ENCODE assay signal across 9 mouse cellular contexts in the genomic region with DNA sequence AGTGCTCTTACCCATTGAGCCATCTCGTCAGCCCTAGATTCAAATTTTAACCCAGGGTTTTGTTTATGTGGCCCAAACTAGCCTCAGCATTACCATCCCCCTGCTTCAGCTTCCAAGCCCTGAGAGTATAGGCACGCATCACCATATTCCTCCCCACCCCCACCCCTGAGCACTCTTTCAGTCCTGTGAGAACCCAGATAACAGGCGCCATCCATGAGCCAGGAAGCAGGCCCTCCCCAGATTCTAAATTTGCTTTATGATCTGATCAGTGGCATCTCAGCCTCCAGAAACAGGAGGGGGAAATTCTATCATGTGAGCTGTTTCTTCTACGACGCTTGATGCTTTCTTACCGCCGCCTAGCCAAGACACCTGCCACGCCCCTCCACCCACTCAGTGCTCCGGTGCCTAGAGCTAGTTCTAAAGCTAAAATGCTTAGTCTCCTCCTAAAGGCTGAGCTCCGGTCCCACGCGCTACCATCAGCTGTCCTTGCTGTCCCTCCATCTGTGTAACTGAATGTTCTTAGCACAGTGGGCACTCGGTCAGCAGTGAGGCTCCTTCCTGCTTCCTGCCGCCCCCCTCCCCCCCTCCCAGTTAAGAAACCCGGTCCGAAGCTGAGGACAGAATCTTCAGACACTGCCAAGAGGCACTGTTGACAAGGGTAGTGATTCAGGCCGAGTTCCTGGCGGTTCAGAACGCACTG. TPM values are rescaled to one million over a fixed set of nuclear protein-coding genes. Genes with fewer than 3 reads are reported as not detected.
DNase-seq lines count a peak whose midpoint lies in the region; ATAC-seq and TF ChIP-seq lines count a peak whose summit lies in the region.
"Had no signal": no experiment of that assay in that cellular context is flagged by ENCODE, and none has a peak within 500 bp of the region (broad histone marks: within the 10 kb centered on the region; RNA-seq: fewer than 3 reads in every experiment).

No protein-coding gene starts in this region.

- H3K4me1 ChIP-seq in E14TG2a.4 (replicated peaks; ENCODE audit: low read depth, low read length) = peaks cover 29% of the 10 kb centered on the region
- H3K4me1 ChIP-seq in forebrain, embryonic 12.5 days = peaks cover 10% of the 10 kb centered on the region; the same call in 1 of the 2 replicates
- H3K4me1 ChIP-seq in lung, postnatal 0 days (ENCODE audit: insufficient read depth, low read depth, low read length) = 0 out of 2 replicates have a peak, but pooled peaks cover 2% of the 10 kb centered on the region

- 0 out of 2 replicates have a peak, but pooled peaks cover under 1% of the 10 kb centered on the region for H3K27me3 ChIP-seq in E14TG2a.4 (ENCODE audit: insufficient read depth, low read length)
- peaks cover 4% of the 10 kb centered on the region for H3K27me3 ChIP-seq in forebrain, embryonic 12.5 days
- no peaks in the 10 kb centered on the region for H3K27me3 ChIP-seq in lung, postnatal 0 days (replicated peaks; ENCODE audit: insufficient read depth, low read length)

- H3K4me3 ChIP-seq in E14TG2a.4 (replicated peaks; ENCODE audit: low read length) = peak overlapping the region; percentile 49
- peak overlapping the region; percentile 27 for H3K4me3 ChIP-seq in forebrain, embryonic 12.5 days (replicated peaks)
- no peak overlapping the region for H3K4me3 ChIP-seq in lung, postnatal 0 days (ENCODE audit: low read depth, low read length)

- TF ChIP-seq CTCF in E14TG2a.4 (conservative IDR thresholded peaks at IDR 0.05; ENCODE audit: low read length) = no peak
- no peak for TF ChIP-seq CTCF in lung, postnatal 0 days (IDR thresholded peaks at IDR 0.05)

- peak overlapping the region; percentile 8; the same call in 1 of the 2 replicates for H3K9ac ChIP-seq in forebrain, embryonic 12.5 days
- no peak overlapping the region; the same call in 1 of the 2 replicates for H3K9ac ChIP-seq in lung, postnatal 0 days (replicated peaks; ENCODE audit: low read depth)

- no peak for TF ChIP-seq EP300 in lung, postnatal 0 days (IDR thresholded peaks at IDR 0.05)

- H3K36me3 ChIP-seq in E14TG2a.4 (ENCODE audit: insufficient read depth, low read length) = no peaks in the 10 kb centered on the region
- no peaks in the 10 kb centered on the region for H3K36me3 ChIP-seq in forebrain, embryonic 12.5 days (replicated peaks)
- H3K36me3 ChIP-seq in lung, postnatal 0 days (ENCODE audit: insufficient read depth, low read length) = no peaks in the 10 kb centered on the region

- intact Hi-C loops in heart, postnatal 25 days (cut with DNase I) = no loop called here

- peak overlapping the region; percentile 45 for H3K4me2 ChIP-seq in forebrain, embryonic 12.5 days
- peak overlapping the region; percentile 56 for H3K4me2 ChIP-seq in lung, postnatal 0 days (replicated peaks; ENCODE audit: low read depth, low read length)

- ATAC-seq in forebrain, embryonic 12.5 days (ENCODE audit: low FRiP score) = 0 out of 2 replicates have a peak, but pooled peaks have one; percentile 20
- ATAC-seq in lung, postnatal 0 days = peak; percentile 94

- H3K27ac ChIP-seq in forebrain, embryonic 12.5 days = no peak overlapping the region
- H3K27ac ChIP-seq in lung, postnatal 0 days (ENCODE audit: low read length) = peak overlapping the region; percentile 71

- WGBS in forebrain, embryonic 12.5 days = 8% methylated on average over 19 of the region's 19 CpGs
- WGBS in lung, postnatal 0 days = 2% methylated on average over 19 of the region's 19 CpGs

- peak; percentile 36 for DNase-seq in brain, embryonic 18.5 days (ENCODE audit: low read depth, low spot score)
- peak; percentile 14 for DNase-seq in heart, postnatal 25 days (ENCODE audit: low spot score)
- peak; percentile 69 to 78 for DNase-seq in layer of hippocampus, postnatal 14 days (ENCODE audit: low spot score in 2 of 2)
- DNase-seq in lung, postnatal 0 days (ENCODE audit: low spot score) = peak; percentile 84
- DNase-seq in right cerebral cortex, adult 18-20 months = peak; percentile 93
- no peak for DNase-seq in ovary, postnatal 10 days (ENCODE audit: low spot score)

- H3K9me3 ChIP-seq in E14TG2a.4 (ENCODE audit: low read length) = peaks cover 34% of the 10 kb centered on the region
- H3K9me3 ChIP-seq in forebrain, embryonic 12.5 days = no peaks in the 10 kb centered on the region
- no peaks in the 10 kb centered on the region for H3K9me3 ChIP-seq in lung, postnatal 0 days (ENCODE audit: low read length)

RNA-seq across cellular contexts. Expression of gene Rasl11a, which starts 22.5 kb away (rescaled TPM):
- 19.2 and 19.3 TPM in 2 replicates for polyA plus RNA-seq in forebrain, embryonic 12.5 days (2016; fragmentation: Nextera tagmentation; extraction: Ambion mirVana)
- 1 to 10 TPM; 2.2 to 3.9 TPM for total RNA-seq in heart, postnatal 25 days (2021)
- 10 to 100 TPM; 22.6 to 25.5 TPM for total RNA-seq in layer of hippocampus, postnatal 14 days (2021)
- polyA plus RNA-seq in lung, postnatal 0 days (2015; fragmentation: Nextera tagmentation; extraction: Ambion mirVana) = 101 and 138 TPM in 2 replicates
- total RNA-seq: liver, adult 2 months had no signal

RNA-seq across cellular contexts. Expression of gene Rpl21, which starts 34.7 kb away (rescaled TPM):
- 413 and 432 TPM in 2 replicates for polyA plus RNA-seq in forebrain, embryonic 12.5 days (2016; fragmentation: Nextera tagmentation; extraction: Ambion mirVana)
- total RNA-seq in heart, postnatal 25 days (2021) = 100 to 1,000 TPM; 120 to 125 TPM
- 100 to 1,000 TPM; 204 to 212 TPM for total RNA-seq in layer of hippocampus, postnatal 14 days (2021)
- polyA plus RNA-seq in lung, postnatal 0 days (2015; fragmentation: Nextera tagmentation; extraction: Ambion mirVana) = 474 and 489 TPM in 2 replicates

Comparison
In these comparisons a context has a peak if more than half of its experiments do, and no peak if none do; other contexts are left out.
1. RNA of gene Rasl11a, which starts 22.5 kb away (total RNA-seq): 22.6 to 25.5 TPM in layer of hippocampus, postnatal 14 days; 2.2 to 3.9 TPM in heart, postnatal 25 days; every median in the first group is over 4 times any median in the second.